Mouse (Mus musculus): ENCODE data around the gene Olfr750.

GRCm38 (mm10) chr14:51017256-51017655 is 57.0 kb downstream of the Olfr750 start:
- TF ChIP-seq HCFC1 (IDR thresholded peaks at IDR 0.05; ENCODE audit: borderline replicate concordance, insufficient read depth, low read length) (no peak), CHD2 (IDR thresholded peaks at IDR 0.05; ENCODE audit: low read depth, low read length) (no peak), ZC3H11A (IDR thresholded peaks at IDR 0.05; ENCODE audit: borderline replicate concordance, low read depth, low read length) (no peak), MAFK (IDR thresholded peaks at IDR 0.05; ENCODE audit: insufficient read depth, low read depth, low read length) (no peak)

Data from ES-E14 (cell line).